Mouse (Mus musculus) lung, postnatal 0 days (tissue): ENCODE results near the gene Sorcs2.

Experiments
- CTCF ChIP-seq: IDR thresholded peaks from 2 replicates; pipeline ENCODE4 v1.5.1; 2016; ENCODE audit warnings: antibody characterized with exemption, mild to moderate bottlenecking
- EP300 ChIP-seq: IDR thresholded peaks from 2 replicates; pipeline ENCODE4 v1.6.1; 2016; ENCODE audit warnings: antibody characterized with exemption, mild to moderate bottlenecking, control low read depth

GRCm38 (mm10) chr5:36178785-36179184 is 219.2 kb downstream of the Sorcs2 start:
- TF ChIP-seq EP300 (no peak), CTCF (no peak)
